Mouse (Mus musculus): Measurements from ENCODE around the gene Ndufa9.

- TF ChIP-seq CHD1 (IDR thresholded peaks at IDR 0.05; ENCODE audit: low read depth, low read length): no peak
- no peak for TF ChIP-seq CTCF (IDR thresholded peaks at IDR 0.05 in 2 of 3, conservative IDR thresholded peaks at IDR 0.05 in 1 of 3; ENCODE audit: control insufficient read depth in 1 of 3, insufficient read depth in 1 of 3, low read depth in 2 of 3, low read length in 3 of 3, poor library complexity in 1 of 3, severe bottlenecking in 1 of 3)
- no peak for TF ChIP-seq TAL1 (IDR thresholded peaks at IDR 0.05; ENCODE audit: low read length)
- TF ChIP-seq GABPA (IDR thresholded peaks at IDR 0.05; ENCODE audit: low read depth, low read length): no peak
- no peak for TF ChIP-seq MYC (IDR thresholded peaks at IDR 0.05; ENCODE audit: low read depth, low read length)
- no peak for TF ChIP-seq HCFC1 (IDR thresholded peaks at IDR 0.05; ENCODE audit: low read depth, low read length)
- no peak for TF ChIP-seq EP300 (IDR thresholded peaks at IDR 0.05; ENCODE audit: low read depth in 1 of 2, low read length in 2 of 2)
- no peak for TF ChIP-seq POLR2A (IDR thresholded peaks at IDR 0.05; ENCODE audit: control insufficient read depth in 1 of 2, insufficient read depth in 1 of 2, low read depth in 1 of 2, low read length in 2 of 2, poor library complexity in 1 of 2)
Observed at GRCm38 (mm10) chr6:126815206-126815750, 33.7 kb downstream of the Ndufa9 start.

Measured in MEL (cell line).